Mouse (Mus musculus): ENCODE measurements at regions not wholly inside any gene's neighbourhood (a gene's known extent, or its start where the extent isn't known, plus 50 kb on each side); places are given as distances from the start of the nearest gene placed in this dataset.
A peak's percentile ranks its signal among the peaks of the same experiment; 100 is the strongest.

GRCm38 (mm10) chr4:95154377-95154776 lies 102.4 kb upstream of the Jun start:
- DNase-seq (ENCODE audit: low spot score in 2 of 2): no peak

GRCm38 (mm10) chr4:95155178-95155577 lies 103.2 kb upstream of the Jun start:
- no peak for DNase-seq (ENCODE audit: low spot score in 2 of 2)

GRCm38 (mm10) chr4:95155796-95156195 lies 103.8 kb upstream of the Jun start:
- DNase-seq (ENCODE audit: low spot score in 2 of 2): no peak

- DNase-seq (ENCODE audit: low spot score in 2 of 2): no peak
These were observed 104.6 kb upstream of the Jun start for GRCm38 (mm10) chr4:95156451-95157271.

GRCm38 (mm10) chr4:95157653-95158430 lies 105.8 kb upstream of the Jun start:
- DNase-seq (ENCODE audit: low spot score in 2 of 2): no peak

- no peak for DNase-seq (ENCODE audit: low spot score in 2 of 2)
These were observed 106.8 kb upstream of the Jun start for GRCm38 (mm10) chr4:95158632-95159424.

- DNase-seq (ENCODE audit: low spot score in 2 of 2): no peak
These were observed 107.8 kb upstream of the Jun start for GRCm38 (mm10) chr4:95159821-95160220.

GRCm38 (mm10) chr4:95160465-95160864 lies 108.4 kb upstream of the Jun start:
- DNase-seq (ENCODE audit: low spot score in 2 of 2): no peak

- DNase-seq (ENCODE audit: low spot score in 2 of 2): peak; percentile 78 to 85
These were observed 109.1 kb upstream of the Jun start for GRCm38 (mm10) chr4:95160912-95161669.

GRCm38 (mm10) chr4:95161670-95162020 lies 109.6 kb upstream of the Jun start:
- no peak for DNase-seq (ENCODE audit: low spot score in 2 of 2)

GRCm38 (mm10) chr4:95162386-95163090 lies 110.5 kb upstream of the Jun start:
- DNase-seq (ENCODE audit: low spot score in 2 of 2): no peak

GRCm38 (mm10) chr4:95163403-95163802 lies 111.4 kb upstream of the Jun start:
- no peak for DNase-seq (ENCODE audit: low spot score in 2 of 2)

GRCm38 (mm10) chr4:95166503-95166902 lies 114.5 kb upstream of the Jun start:
- DNase-seq (ENCODE audit: low spot score in 2 of 2): no peak

- no peak for DNase-seq (ENCODE audit: low spot score in 2 of 2)
These were observed 115.2 kb upstream of the Jun start for GRCm38 (mm10) chr4:95167216-95167615.

GRCm38 (mm10) chr4:95169702-95170101 lies 117.7 kb upstream of the Jun start:
- no peak for DNase-seq (ENCODE audit: low spot score in 2 of 2)

GRCm38 (mm10) chr4:95177753-95178152 lies 125.7 kb upstream of the Jun start:
- no peak for DNase-seq (ENCODE audit: low spot score in 2 of 2)

GRCm38 (mm10) chr4:95178467-95178866 lies 126.4 kb upstream of the Jun start:
- no peak for DNase-seq (ENCODE audit: low spot score in 2 of 2)

GRCm38 (mm10) chr4:95178900-95179299 lies 126.9 kb upstream of the Jun start:
- DNase-seq (ENCODE audit: low spot score in 2 of 2): no peak

GRCm38 (mm10) chr4:95180446-95180845 lies 128.4 kb upstream of the Jun start:
- DNase-seq (ENCODE audit: low spot score in 2 of 2): no peak

GRCm38 (mm10) chr4:95180999-95181398 lies 129.0 kb upstream of the Jun start:
- no peak for DNase-seq (ENCODE audit: low spot score in 2 of 2)

GRCm38 (mm10) chr4:95184180-95184579 lies 132.2 kb upstream of the Jun start:
- no peak for DNase-seq (ENCODE audit: low spot score in 2 of 2)
